10 mouse cellular contexts compared by ENCODE assay signal in the genomic region with DNA sequence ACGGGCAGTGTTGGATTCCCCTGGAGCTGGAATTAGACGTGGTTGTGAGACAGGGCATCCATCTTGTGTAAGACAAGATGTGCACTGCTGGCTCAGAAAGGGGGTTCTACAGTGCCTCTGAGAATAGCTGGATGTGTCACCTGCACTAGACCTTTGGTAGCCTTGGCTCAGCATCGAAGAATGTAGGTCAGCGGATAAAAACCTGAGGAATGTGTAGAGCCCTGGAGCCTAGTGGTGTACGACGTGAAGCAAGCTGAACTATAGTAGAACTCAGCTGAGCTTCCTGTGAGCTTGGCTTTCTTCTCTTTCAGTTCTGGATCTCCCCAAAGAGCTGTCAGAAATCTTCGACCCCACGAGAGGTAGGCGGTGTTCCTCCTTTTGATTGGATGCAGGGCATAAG. TPM values are rescaled to one million over a fixed set of nuclear protein-coding genes. Genes with fewer than 3 reads are reported as not detected.
DNase-seq lines count a peak whose midpoint lies in the region; ATAC-seq and TF ChIP-seq lines count a peak whose summit lies in the region.
"Had no signal": no experiment of that assay in that cellular context is flagged by ENCODE, and none has a peak within 500 bp of the region (broad histone marks: within the 10 kb centered on the region; RNA-seq: fewer than 3 reads in every experiment).

No protein-coding gene starts in this region.

- no peak for TF ChIP-seq CTCF in gastrocnemius, adult 2 months (IDR thresholded peaks at IDR 0.05)
- no peak for TF ChIP-seq CTCF in stomach, postnatal 0 days (IDR thresholded peaks at IDR 0.05; ENCODE audit: low read depth)

- intact Hi-C loops in gastrocnemius, adult 2 months (cut with DNase I) = no loop called here

- ATAC-seq in kidney, embryonic 15.5 days (replicated peaks; ENCODE audit: low FRiP score) = no peak
- no peak for ATAC-seq in stomach, embryonic 15.5 days (ENCODE audit: insufficient read depth, low FRiP score, low read depth)
- no peak for ATAC-seq in stomach, postnatal 0 days (ENCODE audit: low FRiP score, low TSS enrichment)

- no peak overlapping the region for H3K4me3 ChIP-seq in gastrocnemius, adult 2 months
- no peak overlapping the region for H3K4me3 ChIP-seq in kidney, embryonic 15.5 days (replicated peaks)
- H3K4me3 ChIP-seq in stomach, embryonic 15.5 days (replicated peaks) = no peak overlapping the region
- H3K4me3 ChIP-seq in stomach, postnatal 0 days (ENCODE audit: low read depth, low read length) = no peak overlapping the region

- peaks cover 30% of the 10 kb centered on the region for H3K4me1 ChIP-seq in kidney, embryonic 15.5 days
- peaks cover 24% of the 10 kb centered on the region for H3K4me1 ChIP-seq in stomach, embryonic 15.5 days
- H3K4me1 ChIP-seq in stomach, postnatal 0 days (replicated peaks; ENCODE audit: control insufficient read depth, insufficient read depth) = peaks cover 7% of the 10 kb centered on the region

- DNase-seq in gastrocnemius, adult 2 months = peak; percentile 23
- DNase-seq in gastrocnemius, adult 18-20 months (ENCODE audit: low spot score) = no peak
- DNase-seq in kidney, postnatal 10 days = no peak
- DNase-seq in stomach, postnatal 0 days (ENCODE audit: low spot score) = no peak
- no peak for DNase-seq in adrenal gland, adult 8-10 months
- no peak for DNase-seq in kidney, adult 9 months
- DNase-seq: cerebellum, postnatal 25 days; kidney, adult 8-10 months had no signal

- WGBS in kidney, embryonic 15.5 days = 78% methylated on average over 9 of the region's 9 CpGs
- whole genome bisulfite sequencing in stomach, embryonic 15.5 days = 75% methylated on average over 9 of the region's 9 CpGs
- 72% methylated on average over 9 of the region's 9 CpGs for WGBS in stomach, postnatal 0 days

- no peaks in the 10 kb centered on the region for H3K9me3 ChIP-seq in kidney, embryonic 15.5 days (replicated peaks)
- no peaks in the 10 kb centered on the region for H3K9me3 ChIP-seq in stomach, embryonic 15.5 days
- H3K9me3 ChIP-seq in stomach, postnatal 0 days (ENCODE audit: control insufficient read depth, low read length) = no peaks in the 10 kb centered on the region

- H3K9ac ChIP-seq in kidney, embryonic 15.5 days = no peak overlapping the region
- no peak overlapping the region for H3K9ac ChIP-seq in stomach, embryonic 15.5 days
- no peak overlapping the region for H3K9ac ChIP-seq in stomach, postnatal 0 days (ENCODE audit: low read length)

- H3K27ac ChIP-seq in gastrocnemius, adult 2 months = peak overlapping the region; percentile 78
- peak overlapping the region; percentile 91; the same call in 1 of the 2 replicates for H3K27ac ChIP-seq in kidney, embryonic 15.5 days
- 0 out of 2 replicates have a peak overlapping the region, but pooled peaks have one; percentile 89 for H3K27ac ChIP-seq in stomach, embryonic 15.5 days
- H3K27ac ChIP-seq in stomach, postnatal 0 days (replicated peaks) = no peak overlapping the region

- no peak for TF ChIP-seq EP300 in stomach, postnatal 0 days (optimal IDR thresholded peaks at IDR 0.05)

- no peak overlapping the region for H3K4me2 ChIP-seq in kidney, embryonic 15.5 days
- H3K4me2 ChIP-seq in stomach, embryonic 15.5 days = no peak overlapping the region
- H3K4me2 ChIP-seq in stomach, postnatal 0 days (replicated peaks; ENCODE audit: low read depth) = no peak overlapping the region

- H3K36me3 ChIP-seq in kidney, embryonic 15.5 days = peaks cover 78% of the 10 kb centered on the region
- peaks cover 37% of the 10 kb centered on the region for H3K36me3 ChIP-seq in stomach, embryonic 15.5 days
- peaks cover 21% of the 10 kb centered on the region for H3K36me3 ChIP-seq in stomach, postnatal 0 days (ENCODE audit: control insufficient read depth, insufficient read depth, low read length)

- no peaks in the 10 kb centered on the region for H3K27me3 ChIP-seq in kidney, embryonic 15.5 days
- no peaks in the 10 kb centered on the region for H3K27me3 ChIP-seq in stomach, embryonic 15.5 days (replicated peaks)
- H3K27me3 ChIP-seq in stomach, postnatal 0 days (ENCODE audit: control insufficient read depth, insufficient read depth, low read length) = no peaks in the 10 kb centered on the region

RNA-seq across cellular contexts. Expression of gene Elmo3, which starts 1.5 kb away (rescaled TPM):
- 1 to 10 TPM; 1.2 to 1.6 TPM for total RNA-seq in gastrocnemius, adult 2 months (2021)
- total RNA-seq in gastrocnemius, adult 18-20 months (2021) = 1 to 10 TPM; 1.3 to 2.2 TPM
- polyA plus RNA-seq in kidney, embryonic 15.5 days (2015; fragmentation: Nextera tagmentation; extraction: Ambion mirVana) = 10.6 and 11.5 TPM in 2 replicates
- 15.9 and 17.1 TPM in 2 replicates for polyA plus RNA-seq in stomach, embryonic 15.5 days (2015; fragmentation: Nextera tagmentation; extraction: Ambion mirVana)
- polyA plus RNA-seq in stomach, postnatal 0 days (2015; fragmentation: Nextera tagmentation; extraction: Ambion mirVana) = 17.1 and 19.9 TPM in 2 replicates
- 10 to 100 TPM in 2 of 4 experiments, 1 to 10 TPM in 2; 7.0 to 14.0 (median 9.3) TPM for total RNA-seq in adrenal gland, adult 8-10 months (2022)

RNA-seq across cellular contexts. Expression of gene E2f4, which starts 6.4 kb away (rescaled TPM):
- 10 to 100 TPM; 26.8 to 29.7 TPM for total RNA-seq in gastrocnemius, adult 2 months (2021)
- total RNA-seq in gastrocnemius, adult 18-20 months (2021) = 10 to 100 TPM; 31.2 to 31.7 TPM
- polyA plus RNA-seq in kidney, embryonic 15.5 days (2015; fragmentation: Nextera tagmentation; extraction: Ambion mirVana) = 88.8 and 103 TPM in 2 replicates
- 80.4 and 83.1 TPM in 2 replicates for polyA plus RNA-seq in stomach, embryonic 15.5 days (2015; fragmentation: Nextera tagmentation; extraction: Ambion mirVana)
- polyA plus RNA-seq in stomach, postnatal 0 days (2015; fragmentation: Nextera tagmentation; extraction: Ambion mirVana) = 31.0 and 38.5 TPM in 2 replicates
- total RNA-seq in adrenal gland, adult 8-10 months (2022) = 10 to 100 TPM; 39.5 to 53.6 (median 42.0) TPM

RNA-seq across cellular contexts. Expression of gene Exoc3l, which starts 8.0 kb away (rescaled TPM):
- 1 to 10 TPM in 1 of 2 experiments, under 1 TPM in 1; 0.84 to 2.3 TPM for total RNA-seq in gastrocnemius, adult 2 months (2021)
- total RNA-seq in gastrocnemius, adult 18-20 months (2021) = 1 to 10 TPM in 1 of 2 experiments, under 1 TPM in 1; 0.85 to 1.3 TPM
- 21.6 and 25.4 TPM in 2 replicates for polyA plus RNA-seq in kidney, embryonic 15.5 days (2015; fragmentation: Nextera tagmentation; extraction: Ambion mirVana)
- 10.4 and 10.9 TPM in 2 replicates for polyA plus RNA-seq in stomach, embryonic 15.5 days (2015; fragmentation: Nextera tagmentation; extraction: Ambion mirVana)
- polyA plus RNA-seq in stomach, postnatal 0 days (2015; fragmentation: Nextera tagmentation; extraction: Ambion mirVana) = 3.4 and 3.7 TPM in 2 replicates
- 10 to 100 TPM; 20.0 to 57.6 (median 36.8) TPM for total RNA-seq in adrenal gland, adult 8-10 months (2022)

RNA-seq across cellular contexts. Expression of gene 4931428F04Rik, which starts 14.2 kb away (rescaled TPM):
- total RNA-seq in gastrocnemius, adult 2 months (2021) = under 1 TPM; 0.33 to 0.98 TPM
- total RNA-seq in gastrocnemius, adult 18-20 months (2021) = under 1 TPM; 0.53 to 0.74 TPM
- polyA plus RNA-seq in kidney, embryonic 15.5 days (2015; fragmentation: Nextera tagmentation; extraction: Ambion mirVana) = 10.6 and 12.6 TPM in 2 replicates
- polyA plus RNA-seq in stomach, embryonic 15.5 days (2015; fragmentation: Nextera tagmentation; extraction: Ambion mirVana) = 9.1 and 10.7 TPM in 2 replicates
- 1.9 and 3.0 TPM in 2 replicates for polyA plus RNA-seq in stomach, postnatal 0 days (2015; fragmentation: Nextera tagmentation; extraction: Ambion mirVana)
- total RNA-seq in adrenal gland, adult 8-10 months (2022) = 1 to 10 TPM; 2.6 to 5.0 (median 4.6) TPM

RNA-seq across cellular contexts. Expression of gene Lrrc29, which starts 22.2 kb away (rescaled TPM):
- 1 to 10 TPM in 1 of 2 experiments, under 1 TPM in 1; 0.99 to 1.3 TPM for total RNA-seq in gastrocnemius, adult 2 months (2021)
- 1 to 10 TPM in 1 of 2 experiments, under 1 TPM in 1; 0.89 to 1.4 TPM for total RNA-seq in gastrocnemius, adult 18-20 months (2021)
- polyA plus RNA-seq in kidney, embryonic 15.5 days (2015; fragmentation: Nextera tagmentation; extraction: Ambion mirVana) = 2.2 and 2.6 TPM in 2 replicates
- polyA plus RNA-seq in stomach, embryonic 15.5 days (2015; fragmentation: Nextera tagmentation; extraction: Ambion mirVana) = 2.3 and 2.5 TPM in 2 replicates
- 2.7 and 2.8 TPM in 2 replicates for polyA plus RNA-seq in stomach, postnatal 0 days (2015; fragmentation: Nextera tagmentation; extraction: Ambion mirVana)
- total RNA-seq in adrenal gland, adult 8-10 months (2022) = 10 to 100 TPM in 2 of 4 experiments, 1 to 10 TPM in 2; 3.1 to 14.2 (median 8.5) TPM

Comparison
In these comparisons a context has a peak if more than half of its experiments do, and no peak if none do; other contexts are left out.
1. RNA of gene Exoc3l, which starts 8.0 kb away (total RNA-seq): 20.0 to 57.6 TPM in adrenal gland, adult 8-10 months; 0.84 to 2.3 TPM in gastrocnemius, adult 2 months and 0.85 to 1.3 TPM in gastrocnemius, adult 18-20 months; every median in the first group is over 4 times any median in the second.